Mouse (Mus musculus): ENCODE results near the gene Nkx6-1.

Nkx6-1 gene

GRCm38 (mm10) chr5:101664945-101665615 lies at the start of gene Nkx6-1:
Gene Nkx6-1, minus strand, starts transcription at chr5:101664996.
- peak; percentile 97 for DNase-seq (ENCODE audit: low read depth, low spot score)

GRCm38 (mm10) chr5:101713064-101713613 lies 48.3 kb upstream of the Nkx6-1 start:
- peak; percentile 62 for DNase-seq (ENCODE audit: low read depth, low spot score)

- DNase-seq (ENCODE audit: low read depth, low spot score), result no peak
Measured at GRCm38 (mm10) chr5:101703374-101704260, 38.8 kb upstream of the Nkx6-1 start.

GRCm38 (mm10) chr5:101702636-101703035 lies 37.8 kb upstream of the Nkx6-1 start:
- no peak for DNase-seq (ENCODE audit: low read depth, low spot score)

- DNase-seq (ENCODE audit: low read depth, low spot score), result peak; percentile 41
Measured at GRCm38 (mm10) chr5:101700607-101701006, 35.8 kb upstream of the Nkx6-1 start.

GRCm38 (mm10) chr5:101688581-101688980 lies 23.8 kb upstream of the Nkx6-1 start:
- DNase-seq (ENCODE audit: low read depth, low spot score), result peak; percentile 85

- DNase-seq (ENCODE audit: low read depth, low spot score), result no peak
Measured at GRCm38 (mm10) chr5:101683340-101683739, 18.5 kb upstream of the Nkx6-1 start.

GRCm38 (mm10) chr5:101680338-101680737 lies 15.5 kb upstream of the Nkx6-1 start:
- no peak for DNase-seq (ENCODE audit: low read depth, low spot score)

- DNase-seq (ENCODE audit: low read depth, low spot score), result peak; percentile 45
Measured at GRCm38 (mm10) chr5:101669381-101669780, 4.6 kb upstream of the Nkx6-1 start.

- DNase-seq (ENCODE audit: low read depth, low spot score), result no peak
Measured at GRCm38 (mm10) chr5:101668475-101668874, 3.7 kb upstream of the Nkx6-1 start.

GRCm38 (mm10) chr5:101668028-101668427 lies 3.2 kb upstream of the Nkx6-1 start:
- no peak for DNase-seq (ENCODE audit: low read depth, low spot score)

GRCm38 (mm10) chr5:101667263-101667990 lies 2.6 kb upstream of the Nkx6-1 start:
- peak; percentile 44 for DNase-seq (ENCODE audit: low read depth, low spot score)

- no peak for DNase-seq (ENCODE audit: low read depth, low spot score)
Measured at GRCm38 (mm10) chr5:101666713-101667112, 1.9 kb upstream of the Nkx6-1 start.

GRCm38 (mm10) chr5:101666091-101666490 lies 1.3 kb upstream of the Nkx6-1 start:
- DNase-seq (ENCODE audit: low read depth, low spot score), result no peak

- peak; percentile 65 for DNase-seq (ENCODE audit: low read depth, low spot score)
Measured at GRCm38 (mm10) chr5:101664423-101664921, 324 bp downstream of the Nkx6-1 start.

- no peak for DNase-seq (ENCODE audit: low read depth, low spot score)
Measured at GRCm38 (mm10) chr5:101663621-101664422, 974 bp downstream of the Nkx6-1 start.

GRCm38 (mm10) chr5:101663176-101663575 lies 1.6 kb downstream of the Nkx6-1 start:
- DNase-seq (ENCODE audit: low read depth, low spot score), result peak; percentile 30

- peak; percentile 50 for DNase-seq (ENCODE audit: low read depth, low spot score)
Measured at GRCm38 (mm10) chr5:101662485-101662884, 2.3 kb downstream of the Nkx6-1 start.

- DNase-seq (ENCODE audit: low read depth, low spot score), result peak; percentile 46
Measured at GRCm38 (mm10) chr5:101661561-101662211, 3.1 kb downstream of the Nkx6-1 start.

- DNase-seq (ENCODE audit: low read depth, low spot score), result no peak
Measured at GRCm38 (mm10) chr5:101660666-101661065, 4.1 kb downstream of the Nkx6-1 start.

Measured in ES-CJ7 (cell line).